Mouse (Mus musculus): Measurements from ENCODE around the gene Bach2. TPM values are rescaled to one million over a fixed set of nuclear protein-coding genes. Genes with fewer than 3 reads are reported as not detected.
A peak's percentile ranks its signal among the peaks of the same experiment; 100 is the strongest.

Gene Bach2
- total and polyA plus RNA-seq, 2 experiments from 2014 or later: 16.0 to 19.0 TPM

- Histone ChIP-seq H3K4me2 (ENCODE audit: low read depth) (no peak overlapping the region), H3K4me1 (ENCODE audit: insufficient read depth) (peaks cover 32% of the 10 kb centered on the region), H3K9ac (no peak overlapping the region), H3K27ac (ENCODE audit: low read depth, low read length) (peak overlapping the region; percentile 4; the same call in 1 of the 2 replicates), H3K36me3 (ENCODE audit: insufficient read depth) (no peaks in the 10 kb centered on the region), H3K27me3 (ENCODE audit: insufficient read depth, low read length) (no peaks in the 10 kb centered on the region), H3K4me3 (ENCODE audit: low read depth, low read length) (no peak overlapping the region), H3K9me3 (ENCODE audit: low read length) (no peaks in the 10 kb centered on the region)
- 34% methylated on average over 11 of the region's 11 CpGs for WGBS
- peak; percentile 42 for DNase-seq
- no peak for TF ChIP-seq CTCF (IDR thresholded peaks at IDR 0.05; ENCODE audit: low read depth)
- ATAC-seq: no peak
These were observed 49.6 kb downstream of the Bach2 start for GRCm38 (mm10) chr4:32288036-32288860.

- Histone ChIP-seq H3K4me1 (ENCODE audit: insufficient read depth) (peaks cover 33% of the 10 kb centered on the region), H3K36me3 (ENCODE audit: insufficient read depth) (no peaks in the 10 kb centered on the region), H3K9me3 (ENCODE audit: low read length) (no peaks in the 10 kb centered on the region), H3K4me2 (ENCODE audit: low read depth) (no peak overlapping the region), H3K27ac (ENCODE audit: low read depth, low read length) (no peak overlapping the region), H3K4me3 (ENCODE audit: low read depth, low read length) (no peak overlapping the region), H3K27me3 (ENCODE audit: insufficient read depth, low read length) (no peaks in the 10 kb centered on the region), H3K9ac (no peak overlapping the region)
- ATAC-seq: no peak
- TF ChIP-seq CTCF (IDR thresholded peaks at IDR 0.05; ENCODE audit: low read depth): no peak
- 81% methylated on average over 6 of the region's 6 CpGs for WGBS
- DNase-seq: no peak
These were observed 51.2 kb downstream of the Bach2 start for GRCm38 (mm10) chr4:32289845-32290244.

GRCm38 (mm10) chr4:32291406-32291805, 52.8 kb downstream of the Bach2 start:
- Histone ChIP-seq H3K27me3 (ENCODE audit: insufficient read depth, low read length) (no peaks in the 10 kb centered on the region), H3K9ac (no peak overlapping the region), H3K4me1 (ENCODE audit: insufficient read depth) (peaks cover 33% of the 10 kb centered on the region), H3K4me3 (ENCODE audit: low read depth, low read length) (no peak overlapping the region), H3K9me3 (ENCODE audit: low read length) (no peaks in the 10 kb centered on the region), H3K27ac (ENCODE audit: low read depth, low read length) (no peak overlapping the region), H3K4me2 (ENCODE audit: low read depth) (no peak overlapping the region), H3K36me3 (ENCODE audit: insufficient read depth) (no peaks in the 10 kb centered on the region)
- no peak for DNase-seq
- no peak for ATAC-seq
- no peak for TF ChIP-seq CTCF (IDR thresholded peaks at IDR 0.05; ENCODE audit: low read depth)
- 89% methylated on average over 4 of the region's 4 CpGs for WGBS

GRCm38 (mm10) chr4:32293686-32294265, 55.2 kb downstream of the Bach2 start:
- no peak overlapping the region for H3K4me3 ChIP-seq (ENCODE audit: low read depth, low read length)
- H3K4me2 ChIP-seq (ENCODE audit: low read depth): no peak overlapping the region
- H3K4me1 ChIP-seq (ENCODE audit: insufficient read depth): peaks cover 29% of the 10 kb centered on the region
- ATAC-seq: peak; percentile 25; the same call in 1 of the 2 replicates
- no peak for TF ChIP-seq CTCF (IDR thresholded peaks at IDR 0.05; ENCODE audit: low read depth)
- WGBS: 26% methylated on average over 7 of the region's 7 CpGs
- H3K9me3 ChIP-seq (ENCODE audit: low read length): no peaks in the 10 kb centered on the region
- H3K36me3 ChIP-seq (ENCODE audit: insufficient read depth): no peaks in the 10 kb centered on the region
- 0 out of 2 replicates have a peak overlapping the region, but pooled peaks have one; percentile 37 for H3K27ac ChIP-seq (ENCODE audit: low read depth, low read length)
- H3K27me3 ChIP-seq (ENCODE audit: insufficient read depth, low read length): no peaks in the 10 kb centered on the region
- no peak overlapping the region for H3K9ac ChIP-seq
- peak; percentile 50 for DNase-seq

- Histone ChIP-seq H3K4me3 (ENCODE audit: low read depth, low read length) (no peak overlapping the region), H3K27me3 (ENCODE audit: insufficient read depth, low read length) (no peaks in the 10 kb centered on the region), H3K9me3 (ENCODE audit: low read length) (no peaks in the 10 kb centered on the region), H3K4me2 (ENCODE audit: low read depth) (no peak overlapping the region), H3K4me1 (ENCODE audit: insufficient read depth) (peaks cover 20% of the 10 kb centered on the region), H3K27ac (ENCODE audit: low read depth, low read length) (no peak overlapping the region), H3K36me3 (ENCODE audit: insufficient read depth) (no peaks in the 10 kb centered on the region), H3K9ac (no peak overlapping the region)
- DNase-seq (no peak), ATAC-seq (peak; percentile 18; the same call in 1 of the 2 replicates)
- WGBS: 14% methylated on average over 6 of the region's 6 CpGs
- no peak for TF ChIP-seq CTCF (IDR thresholded peaks at IDR 0.05; ENCODE audit: low read depth)
These were observed 58.6 kb downstream of the Bach2 start for GRCm38 (mm10) chr4:32297071-32297671.

GRCm38 (mm10) chr4:32299221-32299620, 60.6 kb downstream of the Bach2 start:
- WGBS: 64% methylated on average over 3 of the region's 3 CpGs
- peaks cover 21% of the 10 kb centered on the region for H3K4me1 ChIP-seq (ENCODE audit: insufficient read depth)

GRCm38 (mm10) chr4:32299970-32300369, 61.4 kb downstream of the Bach2 start:
- Histone ChIP-seq H3K27ac (ENCODE audit: low read depth, low read length) (no peak overlapping the region), H3K4me2 (ENCODE audit: low read depth) (no peak overlapping the region), H3K36me3 (ENCODE audit: insufficient read depth) (no peaks in the 10 kb centered on the region), H3K9me3 (ENCODE audit: low read length) (no peaks in the 10 kb centered on the region), H3K4me3 (ENCODE audit: low read depth, low read length) (no peak overlapping the region), H3K4me1 (ENCODE audit: insufficient read depth) (peaks cover 28% of the 10 kb centered on the region), H3K9ac (no peak overlapping the region), H3K27me3 (ENCODE audit: insufficient read depth, low read length) (no peaks in the 10 kb centered on the region)
- ATAC-seq (no peak), DNase-seq (no peak)
- 85% methylated on average over 3 of the region's 3 CpGs for WGBS
- TF ChIP-seq CTCF (IDR thresholded peaks at IDR 0.05; ENCODE audit: low read depth): no peak

More at GRCm38 (mm10) chr4:32299221-32299620, 60.6 kb downstream of the Bach2 start:
- no peak overlapping the region for H3K4me2 ChIP-seq (ENCODE audit: low read depth)
- no peaks in the 10 kb centered on the region for H3K9me3 ChIP-seq (ENCODE audit: low read length)
- ATAC-seq (no peak), DNase-seq (no peak)
- no peaks in the 10 kb centered on the region for H3K36me3 ChIP-seq (ENCODE audit: insufficient read depth)
- no peak overlapping the region for H3K27ac ChIP-seq (ENCODE audit: low read depth, low read length)
- no peaks in the 10 kb centered on the region for H3K27me3 ChIP-seq (ENCODE audit: insufficient read depth, low read length)
- no peak overlapping the region for H3K4me3 ChIP-seq (ENCODE audit: low read depth, low read length)
- no peak overlapping the region for H3K9ac ChIP-seq
- no peak for TF ChIP-seq CTCF (IDR thresholded peaks at IDR 0.05; ENCODE audit: low read depth)
